Mouse (Mus musculus) thymus, postnatal 36 days (tissue): ENCODE results near the gene Gtf3c4.

Source experiments
- DNase-seq, 2 experiments: peaks; one replicate each; pipeline ENCODE4 v3.0.0; 2022; ENCODE audit warnings: mixed read lengths in 2 of 2

Gtf3c4 gene

DNA sequence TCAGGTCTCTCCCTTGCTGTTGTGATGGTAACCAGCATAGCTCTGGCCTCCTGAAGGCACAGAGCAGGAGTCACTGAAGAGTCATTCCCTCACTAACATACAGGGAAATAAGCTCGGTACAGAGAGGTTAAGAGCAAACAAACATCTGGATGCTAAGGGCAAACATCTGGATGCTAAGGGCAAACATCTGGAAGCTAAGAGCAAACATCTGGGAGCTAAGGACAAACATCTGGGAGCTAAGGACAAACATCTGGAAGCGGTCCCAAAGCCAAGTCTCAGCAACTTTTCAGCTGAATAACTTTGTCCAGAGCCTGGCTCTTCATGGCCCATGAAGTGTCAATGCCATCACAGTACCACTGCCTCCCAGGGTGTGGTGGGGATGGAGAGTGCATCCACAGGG, 40.6 kb downstream of the Gtf3c4 start:
- no peak for DNase-seq

DNA sequence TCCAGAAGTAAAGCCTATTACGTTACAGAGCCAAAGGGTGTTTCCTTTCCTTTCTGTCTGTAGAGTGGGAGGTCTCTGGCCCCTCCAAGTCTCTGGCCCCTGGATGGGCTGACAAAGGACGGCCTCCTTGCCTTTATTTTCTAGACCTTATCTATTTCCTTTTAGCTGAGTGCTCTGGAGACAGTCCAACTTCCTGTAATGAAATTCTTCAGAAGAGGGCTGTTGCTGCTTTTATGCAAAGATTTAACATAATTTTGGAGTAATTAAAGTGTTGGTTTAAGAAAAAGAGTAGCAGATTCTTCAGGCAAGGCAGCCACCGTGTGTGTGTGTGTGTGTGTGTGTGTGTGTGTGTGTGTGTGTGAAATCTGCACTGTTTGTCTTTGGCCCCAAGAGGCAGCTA, 41.8 kb downstream of the Gtf3c4 start:
- no peak for DNase-seq

DNA sequence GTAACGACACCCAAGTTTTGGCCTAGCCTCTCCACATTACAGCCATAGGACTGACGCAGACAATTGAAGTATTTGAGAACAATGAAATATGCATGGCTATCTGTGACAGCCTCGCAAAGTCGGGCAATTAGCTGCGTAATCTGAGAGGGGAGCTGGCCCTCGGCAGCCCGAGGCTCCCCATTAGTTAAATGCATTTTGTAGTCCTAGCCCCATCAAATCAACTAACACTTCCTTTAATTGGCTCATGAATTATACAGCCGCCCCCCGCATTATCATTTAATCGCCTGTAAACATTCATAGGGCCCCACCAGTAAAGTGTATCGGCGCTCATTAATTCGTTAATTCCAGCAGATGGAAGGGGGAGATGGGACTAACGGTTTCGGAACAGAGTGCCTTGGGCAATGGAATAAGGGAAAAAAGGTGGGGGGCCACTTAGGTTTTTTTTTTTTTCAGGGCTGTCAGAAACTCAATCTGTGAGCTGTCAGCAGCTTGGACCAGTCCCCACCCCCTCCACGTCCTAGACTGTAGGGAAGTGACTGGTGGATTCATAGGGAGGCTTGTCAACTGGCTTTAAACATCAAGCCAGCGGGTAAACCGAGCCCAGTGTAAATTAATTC, 42.6 kb downstream of the Gtf3c4 start:
- DNase-seq = no peak

DNA sequence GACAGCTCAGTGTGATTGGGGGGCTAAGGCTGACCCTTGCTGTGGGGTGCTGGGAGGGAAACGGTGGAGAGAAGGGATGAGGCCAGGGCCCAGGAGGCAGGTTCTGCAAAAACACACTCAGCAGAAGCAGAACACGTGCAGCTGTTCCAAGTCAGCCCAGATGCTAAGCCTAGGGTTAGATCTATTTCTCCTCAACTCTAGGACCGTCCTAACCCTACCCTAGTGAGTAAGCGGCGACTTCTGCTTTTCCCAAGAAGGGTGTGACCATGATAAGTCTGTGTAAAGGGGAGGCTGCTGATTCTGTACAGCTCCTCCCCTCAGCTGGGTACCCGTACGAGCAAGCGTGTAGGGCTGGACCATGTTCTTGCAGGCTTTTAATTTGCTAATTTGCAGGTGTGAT, 43.9 kb downstream of the Gtf3c4 start:
- DNase-seq = no peak

DNA sequence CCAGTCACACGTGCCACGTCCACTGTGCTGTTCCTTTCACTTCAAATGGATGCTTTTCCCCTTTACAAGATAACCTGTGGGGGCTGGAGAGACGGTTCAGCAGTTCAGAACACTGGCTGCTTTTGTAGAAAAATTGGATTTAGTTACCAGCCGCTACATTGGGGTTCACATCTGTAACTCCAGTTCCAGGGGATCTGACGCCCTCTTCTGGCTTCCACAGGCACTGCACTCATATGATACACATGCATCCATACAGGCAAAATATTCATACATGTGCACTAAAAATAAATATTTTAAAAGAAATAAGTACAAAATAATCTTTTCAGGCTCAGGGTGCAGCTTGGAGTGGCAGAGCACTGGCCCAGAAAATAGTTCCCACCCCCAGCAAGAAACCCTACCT, 45.5 kb downstream of the Gtf3c4 start:
- DNase-seq = no peak

DNA sequence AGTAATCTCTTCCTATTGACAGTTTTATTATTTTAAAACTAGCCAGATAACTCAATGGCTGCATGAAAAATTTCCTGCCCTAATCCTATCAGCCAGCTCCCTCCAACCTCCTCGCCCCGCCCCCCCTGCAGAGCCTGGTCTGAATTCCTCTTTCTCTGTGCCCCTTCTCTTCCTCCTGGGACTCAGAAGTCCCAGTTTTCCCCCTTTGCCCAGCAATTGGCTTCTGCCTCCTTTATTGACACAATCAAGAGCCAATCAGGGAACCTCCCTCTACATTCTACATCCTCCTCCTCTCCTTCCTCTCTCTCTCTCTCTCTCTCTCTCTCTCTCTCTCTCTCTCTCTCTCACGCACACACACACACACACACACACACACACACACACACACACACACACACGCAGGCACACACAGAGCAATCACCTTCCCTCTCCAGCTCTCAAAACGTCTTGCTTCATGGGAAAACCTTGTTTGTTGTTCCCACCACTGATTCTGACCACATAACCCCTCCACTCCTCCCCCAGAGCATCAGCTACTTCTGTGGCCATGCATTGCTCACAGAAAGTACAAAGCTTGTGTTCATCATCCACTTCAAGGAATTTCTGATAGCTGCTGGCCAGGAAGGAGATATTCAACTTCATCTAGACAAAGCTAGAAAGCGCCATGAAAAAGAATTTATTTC, 47.1 kb downstream of the Gtf3c4 start:
- DNase-seq = no peak

DNA sequence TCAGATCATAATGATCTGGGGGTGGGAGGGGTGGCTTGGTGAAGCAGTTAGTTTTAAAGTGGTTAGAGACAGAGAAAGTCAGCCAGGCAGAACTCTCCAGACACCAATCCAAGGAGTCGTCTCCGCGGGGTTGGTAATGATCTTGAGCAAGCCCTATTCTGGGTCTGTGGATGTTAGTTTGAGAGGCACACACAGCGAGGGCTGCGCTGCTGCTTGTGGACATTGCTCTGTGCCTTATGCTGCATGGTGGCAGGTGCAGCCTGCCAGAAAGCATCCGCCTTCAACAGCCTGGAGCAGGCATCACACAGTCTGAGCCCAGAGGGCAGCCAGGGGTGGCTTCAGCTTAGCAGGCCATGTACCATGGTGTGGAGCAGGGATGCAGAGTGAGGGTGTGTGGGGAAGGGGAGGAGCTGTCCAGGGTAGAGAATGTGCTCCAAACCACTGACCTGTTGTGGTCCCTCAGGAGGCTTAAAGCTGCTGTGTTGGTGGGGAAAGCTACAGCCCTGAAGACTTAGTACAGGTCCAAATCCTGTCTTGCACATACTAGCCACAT, 53.0 kb downstream of the Gtf3c4 start:
- DNase-seq = no peak

DNA sequence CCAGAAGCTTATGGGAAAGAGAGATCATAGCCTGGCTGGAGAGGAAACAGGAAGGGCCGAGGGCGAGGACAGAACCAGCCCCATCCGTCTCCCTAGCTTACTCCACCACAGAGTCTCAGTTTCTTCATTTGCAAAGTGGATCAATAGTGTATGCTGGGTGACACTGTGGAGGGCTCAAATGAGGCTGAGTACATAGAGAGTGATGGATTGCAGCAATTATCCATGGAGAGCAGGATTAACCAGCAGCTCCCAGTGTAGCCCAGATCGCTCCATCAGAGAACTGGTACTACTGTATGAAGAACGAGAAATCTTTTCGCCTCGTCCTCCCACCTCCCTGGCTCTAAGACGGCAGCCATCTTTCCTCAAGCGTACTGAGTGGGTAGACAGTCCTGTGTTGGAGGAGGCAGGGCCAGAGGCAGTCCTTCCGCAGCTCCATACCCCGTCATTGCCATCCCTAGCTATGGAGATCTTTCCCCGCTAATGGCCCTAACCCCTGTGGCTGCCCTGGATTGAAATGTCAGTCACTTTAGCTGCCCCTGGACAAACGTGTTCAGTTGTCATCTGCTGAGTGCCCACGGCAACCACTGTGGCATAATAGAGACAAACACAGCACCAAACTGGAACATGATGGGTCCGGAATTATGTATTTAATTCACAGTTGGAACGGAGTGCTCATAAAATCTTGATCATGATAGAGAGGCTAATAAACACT, 53.6 kb downstream of the Gtf3c4 start:
- DNase-seq = no peak

DNA sequence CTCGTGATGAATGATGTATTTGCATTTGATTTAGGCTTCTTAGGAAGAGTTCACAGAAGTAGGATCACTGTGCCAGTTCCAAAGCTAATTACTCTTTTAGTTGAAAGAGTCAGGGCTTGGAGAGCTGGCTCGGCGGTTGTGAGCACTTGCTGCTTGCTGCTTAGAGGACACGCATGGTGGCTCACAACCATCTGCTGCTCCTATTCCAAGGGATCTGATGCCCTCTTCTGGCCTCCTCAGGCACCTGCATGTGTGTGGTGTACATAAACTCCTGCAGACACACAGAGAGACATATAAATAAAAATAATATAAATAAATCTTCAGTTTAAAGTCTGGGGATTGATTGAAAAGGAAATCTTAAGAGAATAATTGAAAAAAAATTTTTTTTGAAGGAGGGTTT, 58.9 kb downstream of the Gtf3c4 start:
- no peak for DNase-seq

DNA sequence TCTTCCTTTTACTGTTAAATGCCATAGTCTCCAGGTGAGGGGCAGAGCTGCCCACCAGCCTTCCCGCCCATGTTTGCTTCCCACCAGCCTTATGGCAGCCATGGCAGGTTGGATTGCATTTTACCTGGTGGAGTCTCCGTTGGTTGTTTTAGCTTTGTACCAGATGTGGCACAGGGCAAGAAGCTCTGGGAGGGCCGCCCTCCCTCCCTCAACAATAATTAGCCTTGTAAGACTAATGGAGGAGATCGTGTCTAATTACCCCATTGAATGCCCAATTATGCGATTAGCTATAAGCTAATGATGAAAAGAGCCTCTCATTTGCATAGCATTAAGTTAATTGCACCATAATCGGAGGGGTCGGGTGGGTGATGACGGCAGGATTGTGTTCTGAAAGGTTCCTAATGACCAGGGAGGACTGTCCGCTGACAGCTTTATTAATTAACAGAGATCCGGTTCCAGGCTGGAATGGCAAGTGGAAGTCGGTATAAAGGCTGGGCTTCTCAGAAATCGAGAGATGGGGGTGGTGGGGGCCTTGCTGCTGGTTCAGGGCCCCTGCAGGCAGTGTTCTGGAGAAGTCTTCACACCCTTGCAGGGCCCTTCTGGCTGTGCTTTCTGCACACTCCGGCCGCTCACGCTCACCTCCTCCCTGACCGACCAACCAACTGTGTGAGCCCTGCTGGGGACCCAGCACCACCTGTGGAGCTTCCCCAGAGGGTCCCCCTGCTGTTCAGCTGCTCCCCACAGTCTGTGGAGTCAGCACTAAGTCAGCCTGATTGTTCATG, 60.0 kb downstream of the Gtf3c4 start:
- no peak for DNase-seq

DNA sequence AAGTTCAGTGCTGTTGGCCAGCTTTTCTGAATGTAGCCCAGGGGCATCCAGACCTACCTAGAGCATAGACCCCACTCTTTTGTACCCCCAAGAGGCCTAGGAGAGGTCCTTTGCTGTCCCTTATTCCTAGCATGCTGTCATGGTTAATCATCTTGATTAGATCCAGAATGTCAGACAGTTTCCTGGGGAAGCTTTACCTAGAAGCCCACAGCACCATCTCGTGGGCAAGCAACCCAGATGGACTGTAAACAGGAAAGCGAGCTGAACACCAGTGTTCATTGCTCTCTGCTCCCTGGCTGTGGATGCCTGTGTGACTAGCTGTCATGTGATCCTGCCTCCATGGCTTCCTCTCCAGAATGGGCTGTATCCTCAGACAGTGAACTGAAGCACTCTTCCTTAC, 63.4 kb downstream of the Gtf3c4 start:
- no peak for DNase-seq

DNA sequence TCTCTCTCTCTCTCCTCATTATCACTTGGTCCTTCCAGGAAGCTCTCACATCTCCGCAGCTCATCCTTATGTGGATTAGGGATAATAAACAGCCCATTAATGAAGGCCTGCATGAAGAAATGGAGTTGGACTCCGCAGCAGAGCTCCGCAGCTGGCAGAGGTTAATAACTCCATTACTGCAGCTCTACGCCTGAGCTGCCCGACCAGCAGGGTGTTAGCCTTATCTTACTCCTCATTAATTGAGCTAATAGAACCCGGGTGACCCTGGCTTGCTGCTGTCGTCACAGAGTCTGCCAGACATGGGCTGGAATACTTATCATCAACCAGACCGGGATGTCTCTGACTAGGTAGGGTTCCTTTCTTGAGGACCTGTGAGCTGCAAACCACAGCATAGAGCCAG, 66.1 kb downstream of the Gtf3c4 start:
- no peak for DNase-seq
